Mouse (Mus musculus) lung, embryonic 16.5 days (tissue): ENCODE results near the gene Bmp5. TPM values are rescaled to one million over a fixed set of nuclear protein-coding genes. Genes with fewer than 3 reads are reported as not detected.

Source experiments
- ATAC-seq: fragments of 200-750 bp; cut with Nextera tagmentation; 2 replicates; pipeline ENCODE4 v1.8.0; 2017; ENCODE audit warnings: low read depth, mild to moderate bottlenecking, moderate library complexity
- H3K27ac ChIP-seq: fragments of 300-500 bp; sonication (generic); 2 replicates; pipeline ENCODE4 v1.5.1; 2014; ENCODE audit warnings: mild to moderate bottlenecking, control low read depth, low read length
- H3K27me3 ChIP-seq: fragments of 300-500 bp; sonication (generic); 2 replicates; pipeline ENCODE4 v1.6.1; 2014; ENCODE audit warnings: low read depth, low read length, mixed read lengths; ENCODE audit not compliant: control insufficient read depth, insufficient read depth
- H3K36me3 ChIP-seq: fragments of 300-500 bp; sonication (generic); 2 replicates; pipeline ENCODE4 v1.6.1; 2014; ENCODE audit warnings: low read length; ENCODE audit not compliant: control insufficient read depth, insufficient read depth
- H3K4me1 ChIP-seq: fragments of 300-500 bp; sonication (generic); replicated peaks from 2 replicates; pipeline ENCODE4 v1.6.1; 2014; ENCODE audit warnings: low read length, mixed read lengths; ENCODE audit not compliant: control insufficient read depth, insufficient read depth
- H3K4me2 ChIP-seq: fragments of 300-500 bp; sonication (generic); 2 replicates; pipeline ENCODE4 v1.6.1; 2014; ENCODE audit warnings: low read depth, low read length, control low read depth
- H3K4me3 ChIP-seq: fragments of 300-500 bp; sonication (generic); 2 replicates; pipeline ENCODE4 v1.5.1; 2014; ENCODE audit warnings: mild to moderate bottlenecking, low read length, control low read depth
- H3K9ac ChIP-seq: fragments of 300-500 bp; sonication (generic); 2 replicates; pipeline ENCODE4 v1.6.1; 2014; ENCODE audit warnings: low read length, control low read depth
- H3K9me3 ChIP-seq: fragments of 300-500 bp; sonication (generic); 2 replicates; pipeline ENCODE4 v1.6.1; 2016; ENCODE audit warnings: low read length; ENCODE audit not compliant: control insufficient read depth
- WGBS: fragments of 180-500 bp; shearing (Covaris S2); extraction: QIAGEN DNeasy Blood & Tissue Kit; methylation state at CpG from one replicate; pipeline ENCODE4 v1.1.7; 2014; 5-methylcytosine and 5-hydroxymethylcytosine counted together
- polyA plus RNA-seq: library from polyadenylated mRNA; unstranded; fragments of >200 nt; fragmentation: Nextera tagmentation; extraction: Ambion mirVana; gene quantifications from 2 replicates; pipeline ENCODE4 v1.2.1, GENCODE M21; 2015

Gene Bmp5
- polyA plus RNA-seq, 1 experiment from 2014 or later, result 35.3 TPM

- Histone ChIP-seq H3K4me1 (peaks cover 8% of the 10 kb centered on the region; the same call in 1 of the 2 replicates), H3K27ac (no peak overlapping the region), H3K4me3 (no peak overlapping the region), H3K27me3 (no peaks in the 10 kb centered on the region), H3K4me2 (no peak overlapping the region), H3K36me3 (no peaks in the 10 kb centered on the region), H3K9me3 (no peaks in the 10 kb centered on the region), H3K9ac (no peak overlapping the region)
- ATAC-seq, result no peak
- WGBS, result 62% methylated on average over 1 of the region's 1 CpGs
Observed at GRCm38 (mm10) chr9:75815161-75815560, 40.0 kb downstream of the Bmp5 start.

DNA sequence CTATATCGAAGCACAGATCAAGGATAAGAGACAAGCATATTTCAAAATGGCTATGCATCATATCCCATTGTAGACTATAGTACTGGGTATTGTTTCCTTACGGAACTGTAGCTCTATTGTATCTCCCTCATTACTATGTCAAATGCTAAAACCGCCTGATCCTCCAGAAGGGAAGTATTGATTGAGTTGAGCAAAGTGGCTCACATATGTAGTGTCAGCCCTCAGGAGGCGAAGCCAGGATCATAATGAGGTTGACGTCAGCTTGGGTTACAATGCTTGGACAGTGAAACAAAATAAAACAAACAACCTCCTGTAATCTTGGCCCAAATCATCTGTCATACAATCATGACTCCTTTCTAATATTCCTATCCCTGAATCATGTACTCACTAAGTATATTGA, 43.2 kb downstream of the Bmp5 start:
- no peak overlapping the region for H3K4me3 ChIP-seq
- H3K4me1 ChIP-seq, result peaks cover 8% of the 10 kb centered on the region; the same call in 1 of the 2 replicates
- no peaks in the 10 kb centered on the region for H3K9me3 ChIP-seq
- H3K4me2 ChIP-seq, result no peak overlapping the region
- no peak overlapping the region for H3K9ac ChIP-seq
- no peaks in the 10 kb centered on the region for H3K36me3 ChIP-seq
- no peak for ATAC-seq
- 85% methylated on average over 5 of the region's 5 CpGs for WGBS
- H3K27me3 ChIP-seq, result no peaks in the 10 kb centered on the region
- H3K27ac ChIP-seq, result no peak overlapping the region

DNA sequence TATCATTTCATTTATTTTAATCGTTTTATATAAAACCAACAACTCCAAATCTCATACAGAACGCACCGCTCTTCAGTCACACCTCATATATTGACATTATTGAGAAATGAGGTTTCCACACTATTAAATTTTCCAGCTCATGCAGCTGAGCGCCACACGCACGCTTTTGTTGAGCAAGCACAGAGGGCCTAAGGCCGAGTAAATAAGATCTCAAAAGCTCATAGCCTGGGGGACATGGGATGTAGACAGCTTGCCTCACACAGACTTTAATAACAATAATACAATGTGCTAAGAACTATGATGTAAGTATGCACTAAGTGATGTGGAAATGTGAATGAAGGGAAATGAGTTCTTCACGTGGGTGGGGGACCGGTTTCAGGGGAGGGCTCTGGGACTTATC, 57.3 kb downstream of the Bmp5 start:
- Histone ChIP-seq H3K9me3 (no peaks in the 10 kb centered on the region), H3K27me3 (no peaks in the 10 kb centered on the region), H3K9ac (no peak overlapping the region), H3K36me3 (no peaks in the 10 kb centered on the region), H3K4me3 (no peak overlapping the region), H3K4me2 (no peak overlapping the region), H3K4me1 (peaks cover 2% of the 10 kb centered on the region; the same call in 1 of the 2 replicates), H3K27ac (no peak overlapping the region)
- WGBS, result 44% methylated on average over 9 of the region's 9 CpGs
- ATAC-seq, result peak; percentile 90

DNA sequence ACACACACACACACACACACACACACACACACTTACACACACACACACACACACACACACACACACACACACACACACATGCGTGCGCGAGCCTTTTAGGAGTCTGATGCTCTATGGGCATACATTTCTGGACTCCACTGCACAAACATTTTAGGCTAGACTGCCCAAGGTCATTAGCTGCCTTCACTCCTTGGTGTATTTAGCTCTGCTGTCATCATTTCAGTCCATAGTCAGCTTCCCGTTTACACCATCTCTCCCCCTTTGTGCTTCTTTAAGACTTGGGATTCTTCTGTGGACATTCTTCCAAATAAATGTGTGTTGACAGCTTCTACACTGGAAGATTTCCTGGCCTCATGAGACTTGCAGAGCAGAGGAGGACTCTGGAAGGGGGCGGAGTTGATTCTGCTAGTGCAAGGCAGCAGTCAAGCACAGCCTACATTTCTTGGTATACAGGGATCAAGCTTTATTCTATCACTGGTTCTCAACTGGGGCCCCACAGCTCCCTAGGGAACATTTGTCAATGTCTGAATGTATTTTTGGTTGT, 58.1 kb downstream of the Bmp5 start:
- WGBS, result 61% methylated on average over 5 of the region's 5 CpGs
- no peaks in the 10 kb centered on the region for H3K36me3 ChIP-seq
- ATAC-seq, result peak; percentile 74
- H3K9me3 ChIP-seq, result no peaks in the 10 kb centered on the region
- peaks cover 2% of the 10 kb centered on the region; the same call in 1 of the 2 replicates for H3K4me1 ChIP-seq
- no peak overlapping the region for H3K9ac ChIP-seq
- no peak overlapping the region for H3K4me3 ChIP-seq
- H3K27ac ChIP-seq, result no peak overlapping the region
- no peak overlapping the region for H3K4me2 ChIP-seq
- H3K27me3 ChIP-seq, result no peaks in the 10 kb centered on the region

DNA sequence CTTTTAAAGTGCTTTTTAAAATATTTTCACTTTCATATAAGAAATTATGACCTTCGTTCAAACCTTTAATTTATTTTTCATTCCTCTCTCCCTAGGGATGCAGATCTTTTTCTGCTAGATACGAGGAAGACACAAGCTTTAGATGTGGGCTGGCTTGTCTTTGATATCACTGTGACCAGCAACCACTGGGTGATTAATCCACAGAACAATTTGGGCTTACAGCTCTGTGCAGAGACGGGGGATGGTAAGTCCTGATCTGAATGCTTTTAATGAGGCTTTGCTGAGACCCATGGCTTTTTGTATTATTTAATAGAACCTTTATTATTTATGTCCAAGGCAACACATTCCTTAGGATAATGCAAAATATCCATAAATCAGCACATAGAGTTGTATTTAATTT, 64.3 kb downstream of the Bmp5 start:
- 76% methylated on average over 3 of the region's 3 CpGs for WGBS
- H3K27ac ChIP-seq, result no peak overlapping the region
- H3K27me3 ChIP-seq, result no peaks in the 10 kb centered on the region
- no peaks in the 10 kb centered on the region for H3K9me3 ChIP-seq
- H3K4me2 ChIP-seq, result no peak overlapping the region
- peaks cover 5% of the 10 kb centered on the region; the same call in 1 of the 2 replicates for H3K36me3 ChIP-seq
- no peak overlapping the region for H3K9ac ChIP-seq
- no peak overlapping the region for H3K4me3 ChIP-seq
- no peak for ATAC-seq
- H3K4me1 ChIP-seq, result peaks cover 1% of the 10 kb centered on the region; the same call in 1 of the 2 replicates

GRCm38 (mm10) chr9:75840841-75841240, 65.7 kb downstream of the Bmp5 start:
- H3K9ac ChIP-seq, result no peak overlapping the region
- 87% methylated on average over 6 of the region's 6 CpGs for WGBS
- H3K27ac ChIP-seq, result no peak overlapping the region
- H3K4me2 ChIP-seq, result no peak overlapping the region
- no peaks in the 10 kb centered on the region for H3K27me3 ChIP-seq
- no peak overlapping the region for H3K4me3 ChIP-seq
- H3K36me3 ChIP-seq, result peaks cover 5% of the 10 kb centered on the region; the same call in 1 of the 2 replicates
- no peaks in the 10 kb centered on the region for H3K4me1 ChIP-seq
- no peak for ATAC-seq
- no peaks in the 10 kb centered on the region for H3K9me3 ChIP-seq

GRCm38 (mm10) chr9:75846010-75846409, 70.8 kb downstream of the Bmp5 start:
- no peak overlapping the region for H3K4me3 ChIP-seq
- no peak overlapping the region for H3K4me2 ChIP-seq
- no peak for ATAC-seq
- no peak overlapping the region for H3K9ac ChIP-seq
- no peak overlapping the region for H3K27ac ChIP-seq
- no peaks in the 10 kb centered on the region for H3K36me3 ChIP-seq
- H3K4me1 ChIP-seq, result peaks cover 3% of the 10 kb centered on the region
- no peaks in the 10 kb centered on the region for H3K9me3 ChIP-seq
- no peaks in the 10 kb centered on the region for H3K27me3 ChIP-seq

GRCm38 (mm10) chr9:75850670-75851228, 75.6 kb downstream of the Bmp5 start:
- H3K27me3 ChIP-seq, result no peaks in the 10 kb centered on the region
- H3K4me2 ChIP-seq, result no peak overlapping the region
- H3K36me3 ChIP-seq, result no peaks in the 10 kb centered on the region
- H3K9me3 ChIP-seq, result no peaks in the 10 kb centered on the region
- H3K9ac ChIP-seq, result no peak overlapping the region
- peaks cover 3% of the 10 kb centered on the region for H3K4me1 ChIP-seq
- WGBS, result 54% methylated on average over 5 of the region's 5 CpGs
- ATAC-seq, result no peak
- no peak overlapping the region for H3K27ac ChIP-seq
- H3K4me3 ChIP-seq, result no peak overlapping the region

GRCm38 (mm10) chr9:75858161-75858560, 83.0 kb downstream of the Bmp5 start:
- Histone ChIP-seq H3K27ac (peak overlapping the region; percentile 3; the same call in 1 of the 2 replicates), H3K27me3 (no peaks in the 10 kb centered on the region), H3K9me3 (no peaks in the 10 kb centered on the region), H3K36me3 (no peaks in the 10 kb centered on the region), H3K4me3 (no peak overlapping the region), H3K4me1 (no peaks in the 10 kb centered on the region), H3K9ac (no peak overlapping the region), H3K4me2 (no peak overlapping the region)
- WGBS, result 78% methylated on average over 3 of the region's 3 CpGs
- no peak for ATAC-seq
